Mouse (Mus musculus): ENCODE data around the gene Kbtbd13.
A peak's percentile ranks its signal among the peaks of the same experiment; 100 is the strongest.
"Not testable (repeated sequence)": the region's sequence is repeated elsewhere in the genome, so short reads cannot be mapped to it uniquely, and the experiment has no call there.

Kbtbd13 gene

DNA sequence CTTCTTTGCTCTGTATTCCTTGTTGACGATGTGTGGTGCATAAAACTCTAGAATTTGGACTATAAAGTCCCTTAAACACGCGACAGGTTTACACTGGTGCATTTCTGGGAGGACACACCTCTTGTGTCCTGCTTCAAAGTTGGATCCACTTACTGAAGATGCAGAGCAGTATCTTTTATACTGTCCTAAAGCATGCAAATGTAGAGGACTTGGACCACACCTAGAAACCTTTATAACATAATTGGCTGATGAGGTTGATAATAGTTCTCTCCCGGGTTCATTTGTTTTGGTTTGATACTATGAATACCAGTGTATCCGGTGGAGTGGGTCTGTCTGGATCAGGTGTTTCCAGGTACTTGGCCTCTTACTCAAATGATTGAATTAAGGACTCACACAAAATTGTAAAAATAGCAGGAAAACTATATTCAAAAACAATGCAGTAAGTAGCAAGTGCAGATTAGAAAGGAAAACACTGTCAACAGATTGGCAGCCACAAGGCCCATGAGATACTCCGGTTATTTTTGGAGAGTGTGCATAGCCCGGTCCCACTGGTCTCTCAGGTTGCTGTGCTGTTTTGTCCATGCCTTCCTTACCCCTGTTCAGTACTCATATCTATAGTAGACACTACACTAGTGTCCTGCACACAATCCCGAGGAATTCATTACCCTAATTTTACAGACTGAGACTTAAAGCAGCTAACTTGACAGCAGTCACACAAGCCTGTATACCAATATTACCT lies 44.2 kb downstream of the Kbtbd13 start:
- peak; percentile 20 for DNase-seq (ENCODE audit: low read depth)

DNA sequence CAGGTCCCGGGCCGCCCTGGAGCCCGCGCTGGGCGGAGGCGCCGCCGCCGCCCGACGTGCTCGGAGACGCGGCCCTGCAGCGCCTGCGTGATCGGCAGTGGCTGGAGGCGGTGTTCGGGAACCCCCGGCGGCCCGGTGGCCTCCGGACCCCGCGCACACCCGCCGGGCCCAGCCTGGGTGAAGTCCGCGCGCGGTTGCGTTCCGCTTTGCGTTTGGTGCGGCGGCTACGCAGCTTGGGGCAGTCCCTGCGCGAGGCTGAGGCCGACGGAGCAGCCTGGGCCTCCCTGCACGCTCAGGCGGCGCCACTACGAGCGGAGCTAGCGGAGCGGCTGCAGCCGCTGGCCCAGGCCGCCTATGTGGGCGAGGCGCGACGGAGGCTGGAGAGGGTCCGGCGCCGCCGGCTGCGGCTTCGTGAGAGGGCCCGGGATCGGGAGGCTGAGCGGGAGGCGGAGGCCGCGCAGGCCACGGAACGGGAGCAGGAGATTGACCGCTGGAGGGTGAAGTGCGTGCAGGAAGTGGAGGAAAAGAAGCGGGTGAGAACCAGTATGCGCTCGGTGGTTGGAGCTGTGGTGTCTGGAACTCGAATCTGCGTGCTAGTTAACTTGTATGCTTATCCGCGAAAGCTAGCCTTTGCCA lies 44.9 kb downstream of the Kbtbd13 start:
- DNase-seq (ENCODE audit: low read depth) = peak; percentile 22

DNA sequence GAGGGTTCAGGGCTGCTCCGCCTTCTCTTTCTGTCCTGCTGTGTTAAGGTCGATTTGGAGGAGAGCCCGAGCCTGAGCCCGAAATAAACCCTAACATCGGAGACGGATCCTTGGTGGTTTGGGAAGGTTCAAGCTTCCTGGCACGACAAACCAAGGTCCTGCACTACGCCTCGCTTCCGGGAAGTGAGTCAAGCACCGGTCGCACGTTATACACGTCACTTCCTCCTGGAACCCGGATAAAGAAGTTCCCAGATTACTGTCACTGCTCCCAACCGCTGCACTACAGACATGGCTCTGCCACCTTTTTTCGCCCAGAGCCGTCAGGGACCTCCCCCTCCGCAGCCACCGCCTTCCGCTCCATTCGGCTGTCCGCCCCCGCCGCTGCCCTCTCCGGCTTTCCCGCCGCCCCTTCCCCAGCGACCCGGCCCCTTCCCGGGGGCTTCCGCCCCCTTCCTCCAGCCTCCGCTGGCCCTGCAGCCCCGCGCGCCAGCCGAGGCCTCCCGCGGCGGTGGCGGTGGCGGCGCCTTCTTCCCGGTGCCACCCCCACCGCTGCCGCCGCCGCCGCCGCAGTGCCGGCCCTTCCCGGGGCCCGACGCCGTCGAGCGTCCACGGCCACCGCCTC lies 45.5 kb downstream of the Kbtbd13 start, which contains the start of gene Pdcd7:
Gene Pdcd7, plus strand, starts transcription at position 251 of the 622 bp plus-strand sequence.
- DNase-seq (ENCODE audit: low read depth) = peak; percentile 94

GRCm38 (mm10) chr9:65345439-65345838 lies 46.0 kb downstream of the Kbtbd13 start:
- DNase-seq (ENCODE audit: low read depth) = not testable (repeated sequence)

GRCm38 (mm10) chr9:65340414-65340813 lies 51.0 kb downstream of the Kbtbd13 start:
- no peak for DNase-seq (ENCODE audit: low read depth)

DNA sequence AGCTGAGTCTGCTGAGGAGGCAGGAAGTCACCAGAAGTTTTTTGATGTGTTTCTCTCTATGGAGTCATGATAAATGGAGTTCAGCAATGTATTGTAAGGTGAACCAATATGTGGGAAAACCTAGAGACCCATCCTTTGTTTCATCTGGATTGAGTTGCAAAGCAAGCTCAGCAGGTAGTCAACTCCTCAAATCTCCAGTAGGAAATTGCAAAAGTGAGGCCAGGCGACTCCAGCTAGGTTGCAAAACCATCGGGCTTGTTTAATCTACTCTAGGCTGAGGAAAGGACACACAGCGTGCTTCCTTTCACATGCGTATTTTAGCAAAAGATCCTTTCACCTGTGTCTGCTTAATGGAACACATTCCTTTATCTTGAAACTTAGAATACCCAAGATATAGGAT lies 52.3 kb downstream of the Kbtbd13 start:
- DNase-seq (ENCODE audit: low read depth) = no peak

Measured in c-Kit-positive CD71-negative TER-119-negative erythroid progenitor cells, embryonic 14.5 days (primary cell).